Mouse (Mus musculus): ENCODE results near the gene Adamts2. TPM values are rescaled to one million over a fixed set of nuclear protein-coding genes. Genes with fewer than 3 reads are reported as not detected.

Gene Adamts2
- polyA plus RNA-seq, 1 experiment, result 2.9 TPM

DNA sequence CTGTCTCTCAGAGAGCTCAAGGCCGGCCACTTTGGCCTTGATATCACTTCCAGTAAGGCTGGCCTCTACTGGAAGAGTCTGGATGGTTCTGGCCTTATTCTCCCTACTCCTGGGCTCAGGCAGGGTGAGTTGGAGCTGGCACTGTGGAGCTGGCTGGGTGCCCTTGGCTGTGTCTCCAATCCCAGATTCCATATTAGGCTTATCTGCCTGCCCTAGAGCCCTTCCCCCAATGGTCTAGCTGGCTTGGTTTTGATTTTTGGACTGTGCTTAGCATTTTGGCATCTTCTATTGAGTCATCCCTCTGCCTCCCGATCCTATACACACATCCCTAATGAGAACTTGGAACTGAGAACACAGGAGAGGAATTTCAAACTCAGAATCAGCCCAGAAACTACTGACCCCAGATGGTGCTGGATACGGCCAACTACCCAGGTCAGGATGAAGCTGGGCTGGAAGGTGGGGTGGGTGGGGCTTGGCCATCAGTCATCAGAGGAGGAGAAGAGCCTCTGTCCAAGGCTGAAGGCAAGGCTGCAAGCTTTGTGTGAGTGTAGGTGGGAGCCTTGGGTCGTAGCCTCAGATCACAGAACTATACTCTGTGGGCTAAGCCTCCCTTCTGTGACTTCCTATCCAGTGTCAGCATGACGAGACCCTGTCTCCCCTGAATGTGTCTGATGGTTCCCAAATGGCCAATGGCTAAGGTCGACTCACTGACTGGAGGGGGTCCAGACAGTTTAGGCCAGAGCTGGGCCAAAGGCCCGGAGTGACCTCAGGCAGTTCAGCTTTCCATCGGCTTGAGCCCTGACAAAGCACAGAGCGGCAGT, 67.9 kb downstream of the Adamts2 start:
- Histone ChIP-seq H3ac (ENCODE audit: control insufficient read depth, insufficient read length, low read depth) (no peak overlapping the region), H3K27me3 (ENCODE audit: control insufficient read depth, insufficient read depth, insufficient read length) (no peaks in the 10 kb centered on the region), H3K79me3 (ENCODE audit: low read depth) (no peaks in the 10 kb centered on the region), H3K4me3 (ENCODE audit: insufficient read depth, poor library complexity, severe bottlenecking) (no peak overlapping the region), H3K79me2 (ENCODE audit: control insufficient read depth, insufficient read depth) (no peaks in the 10 kb centered on the region), H3K36me3 (ENCODE audit: control insufficient read depth, insufficient read depth) (no peaks in the 10 kb centered on the region)
- no peak for TF ChIP-seq USF1 (IDR thresholded peaks at IDR 0.05; ENCODE audit: low read depth)
- TF ChIP-seq FOSL1 (IDR thresholded peaks at IDR 0.05; ENCODE audit: insufficient read depth, low read length, poor library complexity, severe bottlenecking), result no peak
- no peak for TF ChIP-seq MAX (IDR thresholded peaks at IDR 0.05)
- TF ChIP-seq CEBPB (IDR thresholded peaks at IDR 0.05; ENCODE audit: low read depth), result no peak
- no peak for TF ChIP-seq CTCF (IDR thresholded peaks at IDR 0.05; ENCODE audit: control insufficient read depth, insufficient read depth, insufficient read length)
- TF ChIP-seq MYOG (IDR thresholded peaks at IDR 0.05; ENCODE audit: control insufficient read depth, extremely low read depth, insufficient read length), result no peak
- TF ChIP-seq MYOD1 (IDR thresholded peaks at IDR 0.05; ENCODE audit: control insufficient read depth, insufficient read length, low read depth), result no peak

- no peak overlapping the region for H3K4me3 ChIP-seq (ENCODE audit: insufficient read depth, poor library complexity, severe bottlenecking)
- TF ChIP-seq MYOD1 (IDR thresholded peaks at IDR 0.05; ENCODE audit: control insufficient read depth, insufficient read length, low read depth) (no peak), FOSL1 (IDR thresholded peaks at IDR 0.05; ENCODE audit: insufficient read depth, low read length, poor library complexity, severe bottlenecking) (no peak)
- no peaks in the 10 kb centered on the region for H3K36me3 ChIP-seq (ENCODE audit: control insufficient read depth, insufficient read depth)
- H3K79me3 ChIP-seq (ENCODE audit: low read depth), result no peaks in the 10 kb centered on the region
- no peaks in the 10 kb centered on the region for H3K27me3 ChIP-seq (ENCODE audit: control insufficient read depth, insufficient read depth, insufficient read length)
- no peak overlapping the region for H3ac ChIP-seq (ENCODE audit: control insufficient read depth, insufficient read length, low read depth)
- no peaks in the 10 kb centered on the region for H3K79me2 ChIP-seq (ENCODE audit: control insufficient read depth, insufficient read depth)
Measured at GRCm38 (mm10) chr11:50670363-50670725, 68.5 kb downstream of the Adamts2 start.

DNA sequence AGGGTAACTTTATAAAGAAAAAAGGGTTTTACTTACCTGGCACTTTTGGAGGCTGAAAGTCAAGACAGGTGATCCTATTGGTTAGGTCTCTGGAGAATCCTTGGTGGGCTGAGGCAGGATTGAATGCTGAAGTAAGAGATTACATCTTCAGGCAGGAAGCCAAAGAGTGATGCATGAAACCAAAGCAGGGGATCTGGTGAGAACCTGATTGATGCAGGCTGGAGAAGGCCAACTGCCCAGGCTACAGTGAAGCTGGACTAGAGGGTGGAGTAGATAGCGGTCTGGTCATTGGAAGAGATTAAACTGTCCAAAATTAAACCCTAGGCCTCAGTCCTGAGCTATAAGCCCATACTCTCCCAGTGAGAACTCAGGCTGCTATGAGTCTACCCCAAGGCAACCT, 69.0 kb downstream of the Adamts2 start:
- Histone ChIP-seq H3K27me3 (ENCODE audit: control insufficient read depth, insufficient read depth, insufficient read length) (no peaks in the 10 kb centered on the region), H3ac (ENCODE audit: control insufficient read depth, insufficient read length, low read depth) (no peak overlapping the region), H3K79me2 (ENCODE audit: control insufficient read depth, insufficient read depth) (no peaks in the 10 kb centered on the region), H3K4me3 (ENCODE audit: insufficient read depth, poor library complexity, severe bottlenecking) (no peak overlapping the region), H3K36me3 (ENCODE audit: control insufficient read depth, insufficient read depth) (no peaks in the 10 kb centered on the region), H3K79me3 (ENCODE audit: low read depth) (no peaks in the 10 kb centered on the region)
- TF ChIP-seq CTCF (IDR thresholded peaks at IDR 0.05; ENCODE audit: control insufficient read depth, insufficient read depth, insufficient read length) (no peak), MYOD1 (IDR thresholded peaks at IDR 0.05; ENCODE audit: control insufficient read depth, insufficient read length, low read depth) (no peak), FOSL1 (IDR thresholded peaks at IDR 0.05; ENCODE audit: insufficient read depth, low read length, poor library complexity, severe bottlenecking) (no peak), USF1 (IDR thresholded peaks at IDR 0.05; ENCODE audit: low read depth) (no peak), MYOG (IDR thresholded peaks at IDR 0.05; ENCODE audit: control insufficient read depth, extremely low read depth, insufficient read length) (no peak), MAX (IDR thresholded peaks at IDR 0.05) (no peak), CEBPB (IDR thresholded peaks at IDR 0.05; ENCODE audit: low read depth) (no peak)

DNA sequence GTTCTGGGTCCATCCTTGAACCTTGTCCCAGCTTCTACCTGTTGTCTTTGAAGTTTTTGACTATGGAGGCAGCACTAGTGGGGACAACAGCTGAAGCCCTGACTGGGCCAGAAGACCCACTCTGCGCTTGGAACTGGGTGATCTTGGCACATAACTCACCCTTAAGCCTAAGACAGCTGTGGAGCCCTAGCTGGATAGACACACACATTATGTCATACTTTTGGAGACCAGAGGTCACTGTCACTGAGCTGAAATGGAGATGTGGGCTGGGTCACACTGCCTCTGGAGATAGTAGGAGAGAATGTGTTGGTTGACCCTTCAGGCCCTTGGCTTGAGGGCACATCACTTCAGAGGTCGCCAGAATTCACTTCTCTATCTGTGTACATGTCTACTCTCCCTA, 69.5 kb downstream of the Adamts2 start:
- no peaks in the 10 kb centered on the region for H3K27me3 ChIP-seq (ENCODE audit: control insufficient read depth, insufficient read depth, insufficient read length)
- H3K79me3 ChIP-seq (ENCODE audit: low read depth), result no peaks in the 10 kb centered on the region
- no peak overlapping the region for H3K4me3 ChIP-seq (ENCODE audit: insufficient read depth, poor library complexity, severe bottlenecking)
- TF ChIP-seq FOSL1 (IDR thresholded peaks at IDR 0.05; ENCODE audit: insufficient read depth, low read length, poor library complexity, severe bottlenecking) (no peak), MAX (IDR thresholded peaks at IDR 0.05) (no peak), CTCF (IDR thresholded peaks at IDR 0.05; ENCODE audit: control insufficient read depth, insufficient read depth, insufficient read length) (no peak), USF1 (IDR thresholded peaks at IDR 0.05; ENCODE audit: low read depth) (no peak), MYOG (IDR thresholded peaks at IDR 0.05; ENCODE audit: control insufficient read depth, extremely low read depth, insufficient read length) (no peak), CEBPB (IDR thresholded peaks at IDR 0.05; ENCODE audit: low read depth) (no peak), MYOD1 (IDR thresholded peaks at IDR 0.05; ENCODE audit: control insufficient read depth, insufficient read length, low read depth) (no peak)
- no peaks in the 10 kb centered on the region for H3K36me3 ChIP-seq (ENCODE audit: control insufficient read depth, insufficient read depth)
- no peaks in the 10 kb centered on the region for H3K79me2 ChIP-seq (ENCODE audit: control insufficient read depth, insufficient read depth)
- no peak overlapping the region for H3ac ChIP-seq (ENCODE audit: control insufficient read depth, insufficient read length, low read depth)

- no peaks in the 10 kb centered on the region for H3K79me2 ChIP-seq (ENCODE audit: control insufficient read depth, insufficient read depth)
- no peaks in the 10 kb centered on the region for H3K79me3 ChIP-seq (ENCODE audit: low read depth)
- H3K27me3 ChIP-seq (ENCODE audit: control insufficient read depth, insufficient read depth, insufficient read length), result no peaks in the 10 kb centered on the region
- TF ChIP-seq USF1 (IDR thresholded peaks at IDR 0.05; ENCODE audit: low read depth), result no peak
- no peak for TF ChIP-seq MYOG (IDR thresholded peaks at IDR 0.05; ENCODE audit: control insufficient read depth, extremely low read depth, insufficient read length)
- TF ChIP-seq FOSL1 (IDR thresholded peaks at IDR 0.05; ENCODE audit: insufficient read depth, low read length, poor library complexity, severe bottlenecking), result no peak
- TF ChIP-seq MAX (IDR thresholded peaks at IDR 0.05), result no peak
- no peak for TF ChIP-seq MYOD1 (IDR thresholded peaks at IDR 0.05; ENCODE audit: control insufficient read depth, insufficient read length, low read depth)
- TF ChIP-seq CEBPB (IDR thresholded peaks at IDR 0.05; ENCODE audit: low read depth), result no peak
- TF ChIP-seq CTCF (IDR thresholded peaks at IDR 0.05; ENCODE audit: control insufficient read depth, insufficient read depth, insufficient read length), result no peak
- no peaks in the 10 kb centered on the region for H3K36me3 ChIP-seq (ENCODE audit: control insufficient read depth, insufficient read depth)
- no peak overlapping the region for H3ac ChIP-seq (ENCODE audit: control insufficient read depth, insufficient read length, low read depth)
- no peak overlapping the region for H3K4me3 ChIP-seq (ENCODE audit: insufficient read depth, poor library complexity, severe bottlenecking)
Measured at GRCm38 (mm10) chr11:50671820-50672310, 70.0 kb downstream of the Adamts2 start.

All from C2C12 (cell line).